Mouse (Mus musculus) 3134 (cell line): ENCODE results near the gene Aurkb.
"Not testable (repeated sequence)": the region's sequence is repeated elsewhere in the genome, so short reads cannot be mapped to it uniquely, and the experiment has no call there.

ENCODE experiments used
- DNase-seq: peaks from one replicate; pipeline ENCODE4 v3.0.0-alpha.2; 2011; ENCODE audit warnings: low spot score; ENCODE audit not compliant: insufficient read length; ENCODE audit errors: extremely low read depth

The Aurkb gene

GRCm38 (mm10) chr11:69078805-69079438 lies 33.5 kb downstream of the Aurkb start:
- peak; percentile 77 for DNase-seq

- DNase-seq, result no peak
Measured at GRCm38 (mm10) chr11:69080102-69080854, 34.8 kb downstream of the Aurkb start.

- no peak for DNase-seq
Measured at GRCm38 (mm10) chr11:69080855-69081222, 35.4 kb downstream of the Aurkb start.

- DNase-seq, result no peak
Measured at GRCm38 (mm10) chr11:69081613-69082012, 36.2 kb downstream of the Aurkb start.

GRCm38 (mm10) chr11:69085608-69086007 lies 40.2 kb downstream of the Aurkb start:
- DNase-seq, result no peak

- no peak for DNase-seq
Measured at GRCm38 (mm10) chr11:69086390-69086789, 40.9 kb downstream of the Aurkb start.

- DNase-seq, result no peak
Measured at GRCm38 (mm10) chr11:69087082-69087481, 41.6 kb downstream of the Aurkb start.

GRCm38 (mm10) chr11:69087597-69087996 lies 42.1 kb downstream of the Aurkb start:
- no peak for DNase-seq

GRCm38 (mm10) chr11:69088103-69088855 lies 42.8 kb downstream of the Aurkb start, which contains the start of gene Vamp2:
Gene Vamp2 (plus strand): TSS chr11:69088490.
- peak; percentile 86 for DNase-seq

GRCm38 (mm10) chr11:69088856-69089615 lies 43.6 kb downstream of the Aurkb start:
- peak; percentile 60 for DNase-seq

- no peak for DNase-seq
Measured at GRCm38 (mm10) chr11:69089616-69090290, 44.3 kb downstream of the Aurkb start.

- DNase-seq, result no peak
Measured at GRCm38 (mm10) chr11:69090367-69090766, 44.9 kb downstream of the Aurkb start.

GRCm38 (mm10) chr11:69091566-69092385 lies 46.3 kb downstream of the Aurkb start:
- no peak for DNase-seq

- peak; percentile 48 for DNase-seq
Measured at GRCm38 (mm10) chr11:69092386-69092751, 46.9 kb downstream of the Aurkb start.

GRCm38 (mm10) chr11:69092871-69093270 lies 47.4 kb downstream of the Aurkb start:
- no peak for DNase-seq

- not testable (repeated sequence) for DNase-seq
Measured at GRCm38 (mm10) chr11:69093856-69094255, 48.4 kb downstream of the Aurkb start.

GRCm38 (mm10) chr11:69094697-69095429 lies 49.4 kb downstream of the Aurkb start, which contains the start of gene Per1:
Gene Per1 (plus strand): TSS chr11:69095217.
- peak; percentile 98 for DNase-seq

- DNase-seq, result no peak
Measured at GRCm38 (mm10) chr11:69095511-69096231, 50.2 kb downstream of the Aurkb start.
